Mouse (Mus musculus) CH12.LX (cell line): ENCODE results near the gene Itk. TPM values are rescaled to one million over a fixed set of nuclear protein-coding genes. Genes with fewer than 3 reads are reported as not detected.
A peak's percentile ranks its signal among the peaks of the same experiment; 100 is the strongest.

ENCODE experiments used
- DNase-seq: peaks from one replicate; pipeline ENCODE4 v3.0.0-alpha.2; 2013; ENCODE audit errors: extremely low read depth
- H3K27ac ChIP-seq: 2 replicates; pipeline ENCODE4 v1.5.1; 2012; ENCODE audit warnings: low read depth, mild to moderate bottlenecking, control low read depth, moderate library complexity; ENCODE audit not compliant: insufficient read depth
- H3K27me3 ChIP-seq: replicated peaks from 2 replicates; pipeline ENCODE3; 2012; ENCODE audit warnings: inconsistent platforms
- H3K36me3 ChIP-seq, 2 experiments: replicated peaks in 1 of 2; 2 replicates each; pipeline versions ENCODE3 to v1.6.1; 2012; ENCODE audit warnings: inconsistent platforms in 1 of 2, low read length in 1 of 2, mild to moderate bottlenecking in 1 of 2, mixed read lengths in 1 of 2, moderate library complexity in 1 of 2; ENCODE audit not compliant: control insufficient read depth in 1 of 2, insufficient read depth in 1 of 2
- H3K4me1 ChIP-seq, 2 experiments: 2 replicates each; pipeline ENCODE4 v1.6.1; 2012; ENCODE audit warnings: inconsistent platforms in 1 of 2, moderate library complexity in 1 of 2; ENCODE audit not compliant: insufficient read depth in 2 of 2, control insufficient read depth in 1 of 2
- H3K4me2 ChIP-seq: 2 replicates; pipeline ENCODE4 v1.6.1; 2012; ENCODE audit warnings: low read depth, mild to moderate bottlenecking, control low read depth; ENCODE audit not compliant: poor library complexity, insufficient read depth, severe bottlenecking
- H3K4me3 ChIP-seq, 3 experiments: fragments of 150-350 bp in 1 of 3; sonication (generic) in 1 of 3; replicated peaks in 1 of 3; 2 replicates each; pipeline versions ENCODE3 to v1.5.1; 2011 to 2012; ENCODE audit warnings: low read depth in 2 of 3, low read length in 2 of 3, mild to moderate bottlenecking in 2 of 3, moderate library complexity in 2 of 3, control low read depth in 1 of 3, improper control_type of control experiment in 1 of 3, inconsistent platforms in 1 of 3, mixed read lengths in 1 of 3; ENCODE audit not compliant: poor library complexity in 1 of 3
- H3K79me2 ChIP-seq: replicated peaks from 2 replicates; pipeline ENCODE4 v1.6.1; 2012; ENCODE audit warnings: mild to moderate bottlenecking, moderate library complexity; ENCODE audit not compliant: control insufficient read depth, poor library complexity, insufficient read depth, severe bottlenecking; ENCODE audit errors: extremely low read depth
- H3K9ac ChIP-seq: 2 replicates; pipeline ENCODE4 v1.6.1; 2012; ENCODE audit warnings: low read depth, mild to moderate bottlenecking, control low read depth, moderate library complexity; ENCODE audit not compliant: insufficient read depth
- H3K9me3 ChIP-seq: replicated peaks from 2 replicates; pipeline ENCODE3; 2012; ENCODE audit warnings: low read length, inconsistent platforms, mixed read lengths
- CHD1 ChIP-seq: IDR thresholded peaks from 2 replicates; pipeline ENCODE4 v1.6.1; 2012; ENCODE audit warnings: low read depth, low read length, improper control_type of control experiment, inconsistent platforms
- CHD2 ChIP-seq: IDR thresholded peaks from 2 replicates; pipeline ENCODE4 v1.6.1; 2011; ENCODE audit warnings: low read length, improper control_type of control experiment
- CTCF ChIP-seq, 2 experiments: IDR thresholded peaks in 1 of 2; conservative IDR thresholded peaks in 1 of 2; 2 replicates each; pipeline ENCODE4 v1.5.1; 2011 to 2012; ENCODE audit warnings: low read depth in 2 of 2, low read length in 2 of 2, improper control_type of control experiment in 1 of 2, inconsistent platforms in 1 of 2, mild to moderate bottlenecking in 1 of 2, moderate library complexity in 1 of 2
- E2F4 ChIP-seq: IDR thresholded peaks from 2 replicates; pipeline ENCODE4 v1.6.1; 2011; ENCODE audit warnings: low read depth, low read length, improper control_type of control experiment; ENCODE audit not compliant: insufficient replicate concordance
- ELF1 ChIP-seq: IDR thresholded peaks from 2 replicates; pipeline ENCODE4 v1.6.1; 2014; ENCODE audit warnings: low read depth, mild to moderate bottlenecking, inconsistent platforms, low read length, improper control_type of control experiment
- EP300 ChIP-seq: IDR thresholded peaks from 2 replicates; pipeline ENCODE4 v1.6.1; 2011; ENCODE audit warnings: low read length, improper control_type of control experiment
- ETS1 ChIP-seq: conservative IDR thresholded peaks from 2 replicates; pipeline ENCODE4 v1.6.1; 2012; ENCODE audit warnings: low read depth, mild to moderate bottlenecking, inconsistent platforms, low read length, improper control_type of control experiment, moderate library complexity
- GABPA ChIP-seq: IDR thresholded peaks from 2 replicates; pipeline ENCODE4 v1.6.1; 2012; ENCODE audit warnings: low read depth, low read length, improper control_type of control experiment, inconsistent platforms; ENCODE audit not compliant: insufficient replicate concordance
- HCFC1 ChIP-seq: IDR thresholded peaks from 2 replicates; pipeline ENCODE4 v1.6.1; 2012; ENCODE audit warnings: low read depth, mild to moderate bottlenecking, inconsistent platforms, low read length, improper control_type of control experiment
- IRF4 ChIP-seq: IDR thresholded peaks from 2 replicates; pipeline ENCODE4 v1.6.1; 2014; ENCODE audit warnings: low read depth, mild to moderate bottlenecking, inconsistent platforms, low read length, improper control_type of control experiment
- JUND ChIP-seq: conservative IDR thresholded peaks from 2 replicates; pipeline ENCODE4 v1.6.1; 2011; ENCODE audit warnings: low read depth, low read length, improper control_type of control experiment
- MAFK ChIP-seq: IDR thresholded peaks from 2 replicates; pipeline ENCODE4 v1.6.1; 2011; ENCODE audit warnings: low read length, improper control_type of control experiment; ENCODE audit not compliant: insufficient replicate concordance
- MAX ChIP-seq: IDR thresholded peaks from 2 replicates; pipeline ENCODE4 v1.6.1; 2011; ENCODE audit warnings: low read length, improper control_type of control experiment
- MEF2A ChIP-seq: IDR thresholded peaks from 2 replicates; pipeline ENCODE4 v1.6.1; 2014; ENCODE audit warnings: low read depth, mild to moderate bottlenecking, inconsistent platforms, low read length, improper control_type of control experiment, borderline replicate concordance
- MXI1 ChIP-seq: IDR thresholded peaks from 2 replicates; pipeline ENCODE4 v1.6.1; 2011; ENCODE audit warnings: mild to moderate bottlenecking, low read depth, low read length, improper control_type of control experiment
- MYC ChIP-seq: IDR thresholded peaks from 2 replicates; pipeline ENCODE4 v1.6.1; 2011; ENCODE audit warnings: low read depth, mild to moderate bottlenecking, improper control_type of control experiment, low read length
- NELFE ChIP-seq: IDR thresholded peaks from 2 replicates; pipeline ENCODE4 v1.6.1; 2011; ENCODE audit warnings: low read depth, low read length, improper control_type of control experiment
- NRF1 ChIP-seq: IDR thresholded peaks from 2 replicates; pipeline ENCODE4 v1.6.1; 2014; ENCODE audit warnings: low read depth, mild to moderate bottlenecking, inconsistent platforms, low read length, improper control_type of control experiment, moderate library complexity
- POLR2AphosphoS2 ChIP-seq: IDR thresholded peaks from 2 replicates; pipeline ENCODE4 v1.6.1; 2011; ENCODE audit warnings: low read depth, low read length, improper control_type of control experiment
- RAD21 ChIP-seq: IDR thresholded peaks from 2 replicates; pipeline ENCODE4 v1.6.1; 2011; ENCODE audit warnings: low read depth, mild to moderate bottlenecking, low read length, improper control_type of control experiment, moderate library complexity
- SIN3A ChIP-seq: IDR thresholded peaks from 2 replicates; pipeline ENCODE4 v1.6.1; 2012; ENCODE audit warnings: low read length, improper control_type of control experiment, inconsistent platforms
- TCF12 ChIP-seq: IDR thresholded peaks from 2 replicates; pipeline ENCODE4 v1.6.1; 2014; ENCODE audit warnings: low read depth, mild to moderate bottlenecking, inconsistent platforms, low read length, improper control_type of control experiment
- UBTF ChIP-seq: IDR thresholded peaks from 2 replicates; pipeline ENCODE4 v1.6.1; 2012; ENCODE audit warnings: low read depth, mild to moderate bottlenecking, inconsistent platforms, low read length, improper control_type of control experiment, moderate library complexity
- USF1 ChIP-seq: IDR thresholded peaks from 2 replicates; pipeline ENCODE4 v1.6.1; 2014; ENCODE audit warnings: low read depth, mild to moderate bottlenecking, inconsistent platforms, low read length, improper control_type of control experiment
- USF2 ChIP-seq: conservative IDR thresholded peaks from 2 replicates; pipeline ENCODE4 v1.6.1; 2011; ENCODE audit warnings: low read depth, low read length, improper control_type of control experiment
- ZC3H11A ChIP-seq: IDR thresholded peaks from 2 replicates; pipeline ENCODE4 v1.6.1; 2012; ENCODE audit warnings: low read depth, mild to moderate bottlenecking, inconsistent platforms, low read length, improper control_type of control experiment
- ZKSCAN1 ChIP-seq: IDR thresholded peaks from 2 replicates; pipeline ENCODE4 v1.6.1; 2012; ENCODE audit warnings: low read depth, inconsistent platforms, low read length, improper control_type of control experiment, borderline replicate concordance
- ZMIZ1 ChIP-seq: IDR thresholded peaks from 2 replicates; pipeline ENCODE4 v1.6.1; 2012; ENCODE audit warnings: low read depth, mild to moderate bottlenecking, inconsistent platforms, low read length, improper control_type of control experiment
- dilution Hi-C: fragments of 300-500 bp; cut with MboI; formaldehyde crosslinking; loops from 2 replicates; pipeline ENCODE4 v1.14.3; 2020; ENCODE audit warnings: low sequenced_read_pairs; ENCODE audit not compliant: extremely low pct_unique_long_range_greater_than_20kb, extremely low pct_ligation_motif_present
- in situ Hi-C: fragments of 300-500 bp; cut with MboI; formaldehyde crosslinking; loops from 3 replicates; pipeline ENCODE4 v1.14.3; 2019; ENCODE audit warnings: low sequenced_read_pairs, low pct_ligation_motif_present, low pct_unique_long_range_greater_than_20kb, mixed read lengths
- polyA plus RNA-seq: library from polyadenylated mRNA; unstranded; fragments of >175 nt; gene quantifications from 2 replicates; pipeline ENCODE4 v1.2.1, GENCODE M21; 2012; ENCODE audit warnings: low read depth; ENCODE audit not compliant: insufficient read length
- total RNA-seq, 2 experiments: library from RNA; depleted of rRNA; stranded (reverse); fragments of 300-350 nt in 1 of 2; fragments of >200 nt in 1 of 2; gene quantifications; 2 replicates each; pipeline ENCODE4 v1.2.3; 2012 to 2014

Itk gene
- total and polyA plus RNA-seq, 3 experiments = 0.11 to 0.64 (median 0.17) TPM

GRCm38 (mm10) chr11:46312523-46313035 lies 76.7 kb downstream of the Itk start, which contains the start of gene Cyfip2:
Gene Cyfip2 (minus strand): TSS chr11:46312859.
- no peak for DNase-seq
- Histone ChIP-seq H3K36me3 (peaks cover 0 to 4% of the 10 kb centered on the region in 2 experiments), H3K27ac (peak within 1 kb of the TSS; percentile 97), H3K4me3 (peak within 1 kb of the TSS; percentile 89 to 96 (median 94)), H3K4me2 (peak within 1 kb of the TSS; percentile 89), H3K27me3 (peaks cover 3% of the 10 kb centered on the region), H3K79me2 (peaks cover 42% of the 10 kb centered on the region), H3K9me3 (peaks cover 6% of the 10 kb centered on the region), H3K4me1 (peaks cover 14 to 30% of the 10 kb centered on the region in 2 experiments), H3K9ac (peak within 1 kb of the TSS; percentile 90)
- 0 out of 2 replicates have a peak, but pooled peaks have one; percentile 7 for TF ChIP-seq IRF4
- 0 out of 2 replicates have a peak, but pooled peaks have one; percentile 6 for TF ChIP-seq EP300
- TF ChIP-seq SIN3A = no peak; the same call in 1 of the 2 replicates
- dilution Hi-C loops (no loop called here), in situ Hi-C loops (loop anchor here (5.0 kb wide), 1 partner anchor 35 kb away; no protein-coding TSS in a partner anchor)

- Histone ChIP-seq H3K4me2 (peak overlapping the region; percentile 89), H3K9ac (peak overlapping the region; percentile 90), H3K36me3 (peaks cover 0 to 8% of the 10 kb centered on the region in 2 experiments), H3K79me2 (peaks cover 48% of the 10 kb centered on the region), H3K4me1 (peaks cover 14 to 34% of the 10 kb centered on the region in 2 experiments), H3K4me3 (peak overlapping the region; percentile 89 to 96 (median 94)), H3K27ac (peak overlapping the region; percentile 97), H3K9me3 (peaks cover 6% of the 10 kb centered on the region), H3K27me3 (peaks cover 3% of the 10 kb centered on the region)
- dilution Hi-C loops = no loop called here
- in situ Hi-C loops = loop anchor here (5.0 kb wide), 1 partner anchor 35 kb away; no protein-coding TSS in a partner anchor
- DNase-seq = peak; percentile 64
- no peak for TF ChIP-seq GABPA
- TF ChIP-seq TCF12 = peak; percentile 43; the same call in 1 of the 2 replicates
- TF ChIP-seq HCFC1 = no peak
- TF ChIP-seq ELF1 = peak; percentile 79
- no peak for TF ChIP-seq MYC
- peak in 1 of 2 experiments; percentile 43; a peak in 2 of 4 replicates for TF ChIP-seq CTCF (conservative IDR thresholded peaks at IDR 0.05 in 1 of 2, IDR thresholded peaks at IDR 0.05 in 1 of 2; ENCODE audit: low read depth in 2 of 2, low read length in 2 of 2)
- no peak for TF ChIP-seq EP300
- TF ChIP-seq ZKSCAN1 = no peak
- TF ChIP-seq RAD21 = no peak
- no peak; the same call in 1 of the 2 replicates for TF ChIP-seq SIN3A
- no peak for TF ChIP-seq E2F4
- TF ChIP-seq ZMIZ1 = peak; percentile 21; the same call in 1 of the 2 replicates
- TF ChIP-seq MAX = no peak
- peak; percentile 69 for TF ChIP-seq NRF1
- TF ChIP-seq CHD2 = no peak
- TF ChIP-seq MXI1 = peak; percentile 52
- no peak for TF ChIP-seq MAFK
- no peak; the same call in 1 of the 2 replicates for TF ChIP-seq CHD1
- TF ChIP-seq ETS1 = no peak
- no peak for TF ChIP-seq POLR2AphosphoS2
- TF ChIP-seq USF2 = no peak
- no peak for TF ChIP-seq ZC3H11A
- TF ChIP-seq MEF2A = no peak
- TF ChIP-seq UBTF = 0 out of 2 replicates have a peak, but pooled peaks have one; percentile 34
- no peak for TF ChIP-seq JUND
- TF ChIP-seq USF1 = no peak
- TF ChIP-seq NELFE = 0 out of 2 replicates have a peak, but pooled peaks have one; percentile 50
These were observed 77.4 kb downstream of the Itk start for GRCm38 (mm10) chr11:46311703-46312522.
